Mouse (Mus musculus) frontal cortex, adult (tissue): ENCODE results near the gene Hrasls5.

Experiments
- ATAC-seq: cut with Nextera tagmentation; 2 replicates; pipeline ENCODE4 v1.9.2; 2017; ENCODE audit warnings: mild to moderate bottlenecking, moderate library complexity, mixed read lengths; ENCODE audit not compliant: low TSS enrichment

Hrasls5 gene

DNA sequence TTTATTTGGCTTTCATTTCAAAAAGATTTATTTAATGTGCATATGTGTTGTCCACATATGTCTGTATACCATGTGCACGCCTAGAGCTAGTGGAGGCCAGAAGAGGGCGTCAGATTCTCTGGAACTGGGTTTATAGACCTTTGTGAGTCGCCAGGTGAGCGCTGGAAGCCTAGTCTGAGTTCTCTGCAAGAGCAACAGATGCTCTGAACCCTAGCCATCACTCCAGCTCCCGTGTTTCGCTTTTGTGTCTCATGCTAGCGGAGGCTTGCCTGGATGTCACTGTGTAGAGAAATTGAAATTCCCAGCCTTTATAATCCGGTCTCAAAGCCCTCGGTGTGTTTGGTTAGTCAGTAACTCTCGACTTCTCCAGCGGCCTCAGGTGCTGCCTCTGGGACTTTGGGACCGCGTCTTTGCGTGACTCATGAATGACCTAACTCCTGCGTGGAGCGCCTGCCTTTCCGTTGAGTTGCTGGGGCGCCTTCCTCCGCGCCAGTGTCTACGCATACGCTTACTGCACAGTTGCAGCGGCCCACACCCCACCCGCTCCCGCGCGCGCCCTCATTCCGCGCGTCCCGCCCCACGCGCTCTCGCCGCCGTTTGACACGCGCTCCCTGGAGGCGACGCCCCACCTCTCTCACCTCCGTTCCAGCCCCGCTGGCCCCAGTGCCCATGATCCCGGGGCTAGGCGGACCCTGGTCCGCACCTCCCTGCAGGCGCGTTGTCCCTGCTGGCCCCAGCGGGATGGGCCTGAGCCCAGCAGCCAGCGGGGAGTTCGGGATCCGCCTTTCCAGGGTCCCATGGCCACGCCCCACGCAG lies at the start of gene Hrasls5:
Gene Hrasls5, plus strand, starts transcription at position 600 of the 816 bp plus-strand sequence.
- peak; percentile 86 for ATAC-seq

DNA sequence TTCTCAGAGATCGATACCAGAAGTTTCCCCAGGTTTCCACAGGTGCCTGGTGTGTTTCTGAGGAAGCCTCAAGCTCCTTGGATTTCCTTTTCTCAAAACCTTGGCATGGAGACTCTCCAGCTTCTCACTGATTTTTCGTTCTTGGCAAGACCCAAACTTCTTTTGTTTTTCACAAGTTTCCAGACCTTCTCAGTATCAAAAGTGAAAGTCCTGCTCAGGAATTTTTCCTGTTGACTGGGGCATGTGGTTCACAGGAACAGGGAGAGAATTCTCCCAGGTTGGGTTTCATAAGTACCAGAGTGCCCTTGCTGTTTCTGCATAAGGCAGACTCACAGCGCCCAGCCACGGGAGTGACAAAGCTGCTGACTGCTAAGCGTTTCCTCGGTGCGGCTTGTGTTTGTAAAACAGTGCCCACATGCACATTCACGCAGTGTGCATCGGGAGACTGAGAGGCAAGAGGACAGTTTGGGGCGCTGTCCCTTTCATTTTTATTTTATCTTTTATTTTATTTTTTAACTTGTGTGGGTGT lies 49.7 kb upstream of the Hrasls5 start:
- ATAC-seq, result peak; percentile 47; the same call in 1 of the 2 replicates

DNA sequence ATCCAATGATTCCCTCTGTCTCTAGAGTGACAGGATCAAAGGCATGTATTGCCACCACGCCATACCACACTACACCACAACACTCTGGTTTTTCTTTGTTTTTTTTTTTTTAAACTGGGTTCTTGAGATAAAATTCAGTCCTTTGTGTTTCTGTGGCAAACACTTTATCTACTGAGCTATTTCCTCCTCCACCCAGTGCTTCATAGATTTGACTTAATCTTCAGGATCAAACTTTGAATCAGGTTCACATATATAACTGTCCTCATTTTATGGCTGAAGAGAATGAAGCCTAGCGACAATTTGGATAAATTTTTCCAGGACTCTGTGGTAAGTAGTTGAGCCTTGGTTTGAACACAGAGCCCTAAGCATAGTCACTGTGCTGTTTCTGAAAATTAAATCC lies 48.7 kb upstream of the Hrasls5 start:
- ATAC-seq, result no peak

DNA sequence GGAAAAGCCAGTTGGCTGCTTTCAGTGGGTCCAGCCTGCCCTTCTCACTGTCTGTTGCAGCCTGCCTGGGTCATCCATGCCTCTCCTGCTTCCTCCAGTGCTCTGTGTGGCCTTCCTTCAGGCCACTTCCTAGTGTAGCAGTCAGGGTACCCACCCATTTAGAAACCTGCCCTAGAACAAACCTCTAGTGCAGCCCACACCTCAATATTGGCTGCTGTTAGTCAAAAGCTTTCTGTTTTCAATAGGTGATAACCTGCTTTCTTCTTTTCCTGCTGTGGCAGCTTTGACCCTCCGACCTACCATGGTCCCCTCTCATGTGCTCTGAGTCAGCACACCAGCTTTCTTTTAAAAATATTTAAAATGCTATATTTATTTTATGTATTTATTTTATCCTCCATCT lies 47.9 kb upstream of the Hrasls5 start:
- no peak for ATAC-seq

DNA sequence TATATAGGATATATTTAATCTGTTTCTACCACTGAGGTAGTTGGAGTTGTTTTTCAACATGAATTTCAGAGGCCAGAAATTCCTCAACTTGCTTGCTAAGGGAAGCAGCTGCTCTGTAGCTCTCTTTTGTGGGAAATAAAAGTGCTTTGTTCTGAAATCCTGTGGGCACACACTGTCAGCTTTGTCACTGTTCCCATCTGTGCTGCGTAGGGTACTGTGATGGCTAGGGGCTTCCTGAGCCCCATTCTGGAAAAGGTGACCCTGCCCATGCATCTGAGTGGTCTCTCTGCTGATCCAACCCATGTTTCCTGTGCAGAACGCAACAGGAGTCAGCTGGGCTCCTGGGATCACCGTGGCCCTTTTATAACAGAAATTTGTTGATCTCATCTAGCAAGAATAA lies 45.5 kb upstream of the Hrasls5 start:
- ATAC-seq, result peak; percentile 59

DNA sequence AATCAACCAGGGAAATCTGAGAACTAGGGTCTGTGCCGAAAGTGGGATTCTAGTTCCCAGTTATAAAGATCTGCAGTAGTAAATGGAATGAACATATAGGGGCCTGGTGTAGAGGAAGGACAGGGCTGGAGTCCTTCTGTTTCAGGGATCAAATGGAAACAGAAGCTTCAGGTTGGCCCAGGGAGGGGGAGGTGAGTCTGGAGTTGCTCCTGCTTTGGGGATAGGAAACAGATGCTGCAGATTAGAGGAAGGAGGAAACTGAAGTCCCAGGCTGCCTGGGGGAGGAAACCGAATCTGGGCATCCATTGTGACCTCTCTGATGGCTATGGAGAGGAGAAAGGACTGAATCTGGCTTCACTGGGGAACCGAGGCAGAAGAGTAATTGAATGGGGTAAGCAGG lies 44.0 kb upstream of the Hrasls5 start:
- ATAC-seq, result no peak

DNA sequence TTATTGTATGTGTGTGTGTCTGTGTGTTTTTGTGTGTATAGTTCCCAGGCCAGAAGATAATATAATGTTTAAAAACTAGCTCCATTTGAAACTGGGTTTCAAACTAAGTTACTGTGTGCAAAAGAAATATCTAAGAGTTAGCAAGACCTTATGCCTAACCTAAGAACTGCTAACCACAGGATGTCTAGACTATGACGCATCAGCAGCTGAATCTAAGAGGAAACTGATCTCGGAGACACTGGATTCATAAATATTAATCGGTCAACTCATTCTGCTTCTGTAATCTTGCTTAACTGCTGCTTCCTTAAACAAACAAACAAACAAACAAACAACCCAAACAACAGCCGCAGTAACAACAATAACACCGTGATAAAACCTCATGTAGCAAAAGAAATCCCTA lies 42.7 kb upstream of the Hrasls5 start:
- no peak for ATAC-seq

DNA sequence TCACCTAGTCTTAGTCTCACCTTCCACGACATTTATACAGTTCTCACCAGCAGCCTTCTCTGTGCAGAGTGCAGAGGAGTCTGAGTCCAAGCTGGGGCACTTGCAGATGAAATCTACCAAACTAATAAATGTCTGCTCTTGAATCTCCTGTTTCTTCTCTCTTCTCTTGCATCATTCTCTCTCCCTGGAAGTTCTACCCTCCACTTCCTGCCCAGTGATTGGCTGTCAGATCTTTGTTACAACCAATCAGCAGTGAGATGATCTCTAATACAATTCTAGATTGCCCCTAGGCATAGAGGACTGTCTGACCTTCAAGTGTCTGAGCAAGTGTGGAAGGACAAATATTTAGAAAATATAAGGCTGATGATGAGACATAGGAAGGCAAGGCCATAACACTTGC lies 36.2 kb upstream of the Hrasls5 start:
- ATAC-seq, result no peak

DNA sequence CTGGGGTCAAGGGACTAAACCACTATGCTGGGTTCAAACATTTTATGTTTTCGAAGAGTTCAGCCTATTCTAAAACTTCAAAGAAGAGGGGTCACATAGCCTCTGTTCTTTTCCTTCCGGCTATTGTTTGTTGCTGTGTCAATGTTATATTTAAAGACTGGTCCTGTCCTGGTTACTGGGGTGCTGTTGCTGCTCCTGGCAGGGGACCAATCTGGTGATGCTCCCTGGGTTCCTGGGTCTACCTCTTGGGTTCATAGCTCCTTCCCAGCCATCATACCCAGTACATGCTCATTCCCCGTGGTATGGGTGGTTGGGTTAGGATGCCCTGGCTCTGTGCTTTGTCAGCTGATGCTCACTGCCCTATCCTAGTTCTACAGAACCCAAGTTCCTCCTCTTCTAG lies 34.6 kb upstream of the Hrasls5 start:
- ATAC-seq, result no peak

DNA sequence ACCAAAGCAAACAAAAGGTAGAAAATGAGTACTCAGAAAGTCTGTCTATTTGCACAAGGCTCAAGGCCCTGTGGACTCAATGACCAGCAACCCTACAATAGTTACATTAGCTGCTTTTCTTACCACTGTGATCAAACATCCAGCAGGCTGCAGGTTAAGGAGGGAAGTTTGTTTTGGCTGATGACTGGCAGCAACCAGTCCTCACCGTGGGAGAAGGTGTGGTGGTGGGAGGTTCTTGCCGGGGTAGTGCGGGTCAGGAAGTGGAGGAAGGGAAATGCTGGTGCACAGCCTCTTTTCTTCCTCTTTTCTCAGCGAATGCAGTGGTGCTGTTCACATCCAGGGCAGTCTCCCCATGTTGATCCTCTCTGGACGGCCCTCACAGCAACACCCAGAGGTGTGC lies 31.3 kb upstream of the Hrasls5 start:
- ATAC-seq, result no peak

DNA sequence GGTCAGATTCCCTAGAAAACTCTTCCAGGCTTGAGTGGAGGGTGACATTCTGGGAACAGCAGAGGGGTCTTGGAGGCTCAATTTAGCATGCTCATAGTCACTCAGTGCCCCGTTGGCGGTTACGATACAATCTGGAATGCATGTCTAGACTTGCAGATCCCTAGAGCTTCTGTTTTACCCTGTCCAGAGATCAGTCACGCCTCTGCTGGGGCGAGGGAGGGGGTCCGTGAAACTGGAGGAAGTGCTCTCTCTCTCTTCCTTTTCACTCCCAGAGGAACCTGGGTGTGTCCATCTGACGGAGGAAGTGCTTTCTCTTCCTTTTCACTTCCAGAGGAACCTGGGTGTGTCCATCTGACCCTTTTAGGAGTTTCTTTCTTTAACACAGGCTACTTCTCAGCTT lies 29.2 kb upstream of the Hrasls5 start:
- no peak for ATAC-seq

DNA sequence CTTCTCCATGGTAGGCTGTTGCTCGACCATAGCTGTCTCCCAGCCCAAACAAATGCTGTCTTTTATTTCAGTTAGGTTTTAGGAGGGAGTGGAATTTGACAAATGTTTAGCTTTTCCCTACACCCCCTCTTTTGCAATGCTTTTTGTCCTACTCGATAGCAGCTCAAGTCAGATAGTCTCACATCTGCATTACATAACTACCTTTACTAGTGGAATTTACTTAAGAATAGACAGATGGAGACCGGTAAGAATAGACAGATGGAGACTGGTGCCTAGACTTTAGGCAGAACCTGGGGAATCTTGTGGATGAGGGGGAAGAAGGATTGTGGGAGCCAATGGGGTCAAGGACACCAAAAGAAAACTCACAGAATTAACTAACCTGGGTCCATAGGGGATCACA lies 28.7 kb upstream of the Hrasls5 start:
- ATAC-seq, result peak; percentile 47; the same call in 1 of the 2 replicates

DNA sequence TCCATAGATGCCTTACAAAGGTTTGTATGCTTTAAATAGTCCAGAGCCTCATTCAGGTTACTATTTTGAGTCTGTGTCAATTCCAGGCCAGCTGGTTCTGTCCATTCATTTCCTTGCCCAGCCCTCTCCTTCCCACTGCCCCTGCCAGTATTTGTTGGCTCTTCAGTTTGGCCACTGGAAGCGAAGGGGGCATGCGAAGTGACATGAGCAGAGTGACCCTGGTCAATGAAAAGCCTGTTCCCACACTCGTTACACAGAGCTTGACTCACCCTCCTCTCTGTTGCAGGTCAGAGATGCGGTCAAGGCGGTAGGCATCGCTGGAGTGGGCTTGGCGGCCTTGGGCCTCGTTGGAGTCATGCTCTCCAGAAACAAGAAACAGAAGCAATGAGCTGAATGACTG lies 27.1 kb upstream of the Hrasls5 start:
- no peak for ATAC-seq

DNA sequence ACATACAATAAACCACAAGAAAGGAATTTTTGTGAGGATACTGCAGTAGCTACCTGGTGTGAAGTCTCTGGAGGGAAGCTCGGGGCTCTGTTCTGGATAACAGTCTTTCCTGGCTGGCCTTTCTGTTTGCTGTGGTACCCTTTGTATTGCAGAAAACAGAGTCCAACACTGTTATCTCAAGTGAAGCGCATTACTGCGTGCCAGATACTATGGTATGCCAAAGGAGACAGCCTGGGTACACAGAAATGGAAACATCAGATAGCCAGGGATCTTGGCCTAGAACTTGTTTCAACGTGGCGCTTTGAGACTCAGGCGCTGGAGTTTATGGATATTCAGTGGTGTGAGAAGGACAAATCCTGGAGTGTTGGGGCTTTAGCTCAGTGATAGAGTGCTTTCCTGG lies 26.6 kb upstream of the Hrasls5 start:
- ATAC-seq, result no peak

DNA sequence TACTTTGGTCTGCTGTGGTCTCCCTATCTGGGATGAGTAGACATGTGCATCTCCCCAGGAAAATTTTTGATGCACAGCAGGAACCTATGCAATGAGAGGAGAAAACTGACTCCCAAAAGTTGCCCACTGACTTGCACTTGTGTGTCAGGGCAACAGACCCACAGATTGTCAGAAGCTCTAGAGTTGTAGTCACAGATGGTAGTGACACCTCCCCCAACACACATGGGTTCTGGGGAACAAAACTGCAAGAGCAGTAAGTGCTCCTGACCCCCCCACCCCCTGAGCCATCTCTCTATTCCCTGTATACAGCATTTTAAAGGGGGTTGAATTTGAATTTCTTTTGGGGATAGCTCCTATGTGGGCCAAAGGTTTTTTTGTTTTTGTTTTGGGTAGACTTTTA lies 21.5 kb upstream of the Hrasls5 start:
- ATAC-seq, result no peak

DNA sequence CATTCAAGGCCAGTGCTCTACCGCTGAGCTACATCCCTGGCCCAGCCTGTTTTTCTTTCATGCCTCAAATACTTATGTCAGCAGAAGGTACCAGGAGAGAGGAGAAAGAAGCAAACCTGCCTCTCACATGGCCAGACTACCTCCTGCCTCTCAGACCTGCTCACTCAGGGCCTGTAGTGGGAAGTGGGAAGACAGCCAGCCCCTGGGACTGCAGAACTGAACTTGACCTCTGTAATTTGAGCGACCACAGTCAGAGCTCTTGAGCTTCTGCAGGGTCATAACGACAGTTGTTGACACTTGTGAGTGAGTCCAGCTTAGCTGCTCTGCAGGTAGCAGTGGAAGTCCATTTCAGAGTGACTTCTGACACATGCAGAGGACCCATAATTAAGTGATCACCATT lies 20.3 kb upstream of the Hrasls5 start:
- ATAC-seq, result no peak

DNA sequence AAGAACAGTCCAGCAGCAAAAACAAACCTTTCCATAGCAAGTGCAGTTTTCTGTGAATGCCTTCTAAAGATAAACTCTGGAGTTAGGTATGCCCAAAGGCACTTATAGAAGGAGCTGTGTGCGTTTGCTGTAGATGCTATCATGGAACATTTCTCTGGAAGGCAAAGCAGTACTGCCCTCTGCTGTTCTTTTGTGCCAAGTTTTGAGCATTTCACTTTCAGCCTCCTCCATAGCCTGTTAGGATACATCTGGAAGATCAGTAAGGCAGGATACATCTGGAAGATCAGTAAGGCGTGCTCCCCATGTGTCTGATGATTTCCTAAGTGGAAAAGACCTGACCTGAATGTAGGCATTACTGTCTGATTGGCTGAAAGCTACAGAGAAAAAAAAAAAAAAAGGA lies 16.8 kb upstream of the Hrasls5 start:
- peak; percentile 93 for ATAC-seq

DNA sequence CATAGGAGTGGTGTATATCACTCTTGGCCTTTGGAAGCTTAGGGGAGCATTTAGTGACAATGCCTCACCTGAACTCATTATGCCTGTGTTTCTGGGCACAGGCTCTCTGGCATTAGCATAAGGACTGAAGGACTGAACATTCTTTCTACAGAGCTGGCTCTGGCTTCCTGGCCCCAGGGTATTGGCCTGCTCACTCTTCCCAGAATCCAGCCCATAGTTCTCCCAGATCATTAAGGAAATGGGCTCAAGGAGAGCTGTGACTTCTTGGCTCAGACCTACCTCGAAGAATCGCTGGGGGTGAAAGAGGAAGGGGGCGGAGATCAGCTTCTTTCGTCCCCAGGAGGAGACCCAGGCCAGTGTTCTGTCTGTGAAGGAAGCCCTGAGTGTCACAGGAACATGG lies 13.9 kb upstream of the Hrasls5 start:
- no peak for ATAC-seq

DNA sequence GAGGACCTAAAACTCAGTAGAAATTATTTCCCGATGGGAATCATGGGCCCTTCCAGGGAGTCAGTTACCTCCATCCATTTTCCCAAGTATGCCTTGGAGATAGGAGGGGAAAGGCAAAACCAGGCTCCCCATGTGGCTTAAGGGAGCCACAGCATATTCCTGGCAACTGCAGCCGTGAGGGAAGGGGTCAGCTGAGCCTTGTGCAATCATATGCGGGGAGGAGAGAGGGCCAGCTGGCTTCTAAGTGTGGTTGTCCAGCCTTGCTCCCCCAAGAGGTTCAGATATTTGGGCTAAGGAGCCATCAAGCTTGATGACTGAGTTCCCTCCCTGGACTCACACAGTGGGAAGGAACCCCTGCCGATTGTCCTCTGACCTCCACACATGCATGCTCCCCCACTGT lies 10.8 kb upstream of the Hrasls5 start:
- no peak for ATAC-seq

DNA sequence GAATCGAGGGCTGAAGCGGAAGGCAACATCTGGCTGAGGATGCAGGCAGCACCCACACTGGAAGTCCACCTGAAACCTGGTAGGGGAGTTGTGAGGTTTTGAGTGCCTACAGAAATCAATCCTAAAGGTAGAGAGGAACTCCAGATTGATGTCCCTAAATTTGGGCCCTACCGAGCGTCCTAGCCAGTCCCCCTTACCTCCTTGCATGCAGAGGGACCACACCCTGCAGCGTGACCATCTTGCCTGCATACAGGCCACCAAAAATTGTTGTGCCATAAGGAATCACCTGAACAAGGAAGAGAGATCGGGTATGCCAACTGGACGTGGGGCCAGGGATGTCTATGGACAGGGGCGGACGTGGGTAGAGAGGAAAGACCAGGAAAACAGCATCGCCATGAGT lies 8.2 kb upstream of the Hrasls5 start:
- no peak for ATAC-seq

DNA sequence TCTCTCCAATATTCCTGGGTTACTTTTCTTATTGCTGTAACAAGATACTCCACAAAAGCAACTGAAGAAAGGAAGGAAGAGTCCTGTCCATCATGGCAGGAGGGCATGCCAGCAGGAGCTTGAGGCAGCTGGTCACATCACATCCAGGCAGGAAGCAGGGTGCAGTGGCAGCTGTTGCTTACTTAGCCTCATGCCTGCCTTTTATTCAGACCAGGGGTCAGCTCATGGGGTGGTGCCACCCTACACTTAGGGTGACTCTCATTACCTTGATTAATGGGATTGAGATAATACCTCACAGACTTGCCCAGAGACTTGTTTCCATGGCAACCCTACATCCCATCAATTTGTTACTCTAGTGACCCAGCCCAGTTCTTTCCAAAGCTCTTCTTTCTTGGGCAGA lies 7.3 kb upstream of the Hrasls5 start:
- ATAC-seq, result no peak

DNA sequence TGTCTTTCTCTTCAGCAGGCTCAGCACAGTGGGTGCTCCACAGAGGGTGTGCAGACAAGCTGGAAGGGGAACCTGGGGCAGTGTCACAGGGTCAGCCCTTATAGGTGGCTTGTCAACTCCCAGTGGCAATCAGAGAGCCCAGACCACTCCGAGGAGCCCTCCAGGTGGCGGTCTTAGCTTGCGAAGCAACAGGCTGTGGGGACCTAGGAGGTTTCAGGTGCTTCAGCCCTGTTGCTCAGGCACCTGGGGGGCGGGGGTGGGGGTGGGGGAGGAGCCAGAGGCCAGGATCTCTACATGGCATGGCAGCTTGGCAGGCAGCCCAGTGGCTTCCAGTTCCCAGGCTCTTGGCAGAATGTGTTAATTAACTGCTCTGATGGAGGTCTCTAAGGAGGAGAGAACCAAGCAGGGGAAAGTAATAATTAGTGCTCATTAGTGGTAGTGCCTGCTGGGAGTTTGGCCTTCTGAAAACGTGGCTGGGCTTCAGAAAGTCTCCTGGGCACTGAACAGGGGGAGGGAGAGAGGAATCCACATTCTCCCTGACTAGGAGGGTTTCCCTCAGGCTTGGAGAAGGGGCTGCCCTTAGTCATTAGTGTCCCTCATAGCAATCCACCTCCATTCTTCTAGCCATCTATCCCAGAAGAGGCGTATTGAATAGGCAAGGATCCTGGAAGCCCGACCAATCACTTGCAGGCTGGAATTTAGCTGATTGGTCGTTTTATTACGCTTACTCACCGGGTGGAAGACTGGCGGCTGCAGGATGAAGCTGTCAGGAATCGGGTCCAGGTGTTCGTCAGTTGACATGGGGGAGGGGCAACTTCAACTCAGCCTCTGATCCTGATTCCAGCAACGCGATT lies 6.2 kb upstream of the Hrasls5 start:
- peak; percentile 62 for ATAC-seq
